Comparison of ENCODE assay signal across 8 mouse cellular contexts in genomic region chr17:70991706-70992625, GRCm38 (mm10). TPM values are rescaled to one million over a fixed set of nuclear protein-coding genes. Genes with fewer than 3 reads are reported as not detected.
A peak's percentile ranks its signal among the peaks of the same experiment; 100 is the strongest.
DNase-seq lines count a peak whose midpoint lies in the region.

No protein-coding gene starts in this region.

- intact Hi-C loops in heart, postnatal 36 days (cut with DNase I) = no loop called here

- peak; percentile 90 for DNase-seq in heart, adult 11 months
- no peak for DNase-seq in heart, postnatal 36 days
- DNase-seq in B cell, adult 2 months = peak; percentile 57 to 60
- peak; percentile 53 for DNase-seq in c-Kit-positive CD71-positive TER-119-negative erythroid progenitor cells, embryonic 14.5 days (ENCODE audit: low read depth)
- peak; percentile 51 to 69 for DNase-seq in kidney, postnatal 4 days
- DNase-seq in retina, postnatal 1 day = peak; percentile 48
- DNase-seq in cerebellum, postnatal 4 days (ENCODE audit: low spot score in 2 of 2) = no peak
- DNase-seq in right cerebral cortex, postnatal 25 days = no peak

RNA-seq across cellular contexts. Expression of gene Myom1, which starts 10.5 kb away (rescaled TPM):
- total RNA-seq in heart, postnatal 36 days (2021) = 1,000 to 10,000 TPM; 1,078 to 1,194 TPM

RNA-seq across cellular contexts. Expression of gene Myl12a, which starts 10.7 kb away (rescaled TPM):
- 1,000 to 10,000 TPM; 1,077 to 1,160 TPM for total RNA-seq in heart, postnatal 36 days (2021)

Comparison
In these comparisons a context has a peak if more than half of its experiments do, and no peak if none do; other contexts are left out.
1. DNase-seq: peak in heart, adult 11 months (single experiment), B cell, adult 2 months (2 of 2), c-Kit-positive CD71-positive TER-119-negative erythroid progenitor cells, embryonic 14.5 days (single experiment), kidney, postnatal 4 days (2 of 2) and retina, postnatal 1 day (single experiment); none in heart, postnatal 36 days (0 of 2), cerebellum, postnatal 4 days (0 of 2) and right cerebral cortex, postnatal 25 days (single experiment).